In the genomic region with DNA sequence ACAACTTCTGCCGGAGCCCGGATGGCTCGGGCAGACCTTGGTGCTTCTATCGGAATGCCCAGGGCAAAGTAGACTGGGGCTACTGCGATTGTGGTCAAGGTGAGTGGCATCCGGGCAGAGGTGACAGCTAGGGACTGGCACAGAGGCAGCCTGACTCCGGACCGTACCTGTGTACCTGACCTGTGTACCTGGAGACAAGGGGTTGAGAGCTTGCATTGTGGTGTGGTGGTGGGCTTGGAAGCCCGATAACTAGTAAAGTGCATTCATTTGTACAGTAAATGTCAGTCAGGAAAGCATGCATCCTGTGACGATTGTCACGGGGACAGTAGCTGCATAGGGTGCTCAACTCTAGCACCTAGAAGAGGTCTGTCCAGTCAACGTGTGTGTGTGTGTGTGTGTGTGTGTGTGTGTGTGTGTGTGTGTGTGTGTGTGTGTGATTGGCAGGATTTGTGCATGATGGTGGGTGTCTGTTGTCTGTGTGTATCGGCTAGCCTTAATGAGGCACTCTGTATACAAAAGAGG, we compare ENCODE assay signal across 8 mouse cellular contexts. TPM values are rescaled to one million over a fixed set of nuclear protein-coding genes. Genes with fewer than 3 reads are reported as not detected.
DNase-seq lines count a peak whose midpoint lies in the region; ATAC-seq lines count a peak whose summit lies in the region.

No protein-coding gene starts in this region.

- H3K27me3 ChIP-seq in intestine, embryonic 15.5 days (replicated peaks) = peaks cover 17% of the 10 kb centered on the region

- H3K9me3 ChIP-seq in intestine, embryonic 15.5 days = no peaks in the 10 kb centered on the region

- DNase-seq in cerebellum, adult 11 months = no peak
- DNase-seq in thymus, postnatal 4 days = peak; percentile 9
- no peak for DNase-seq in thymus, postnatal 14 days
- DNase-seq in Muller cell, postnatal 12 days (ENCODE audit: inconsistent ontology term) = no peak
- no peak for DNase-seq in gastrocnemius, postnatal 10 days

- peak overlapping the region; percentile 75 for H3K4me3 ChIP-seq in intestine, embryonic 15.5 days (replicated peaks)

- H3K4me2 ChIP-seq in intestine, embryonic 15.5 days (replicated peaks) = peak overlapping the region; percentile 100

- peaks cover 5% of the 10 kb centered on the region; the same call in 1 of the 2 replicates for H3K4me1 ChIP-seq in intestine, embryonic 15.5 days (replicated peaks)

- WGBS in intestine, embryonic 15.5 days = 7% methylated on average over 13 of the region's 13 CpGs

- H3K36me3 ChIP-seq in intestine, embryonic 15.5 days = no peaks in the 10 kb centered on the region

- no peak overlapping the region for H3K27ac ChIP-seq in intestine, embryonic 15.5 days

- 0 out of 2 replicates have a peak, but pooled peaks have one; percentile 43 for ATAC-seq in cerebellum, adult (ENCODE audit: insufficient number of reproducible peaks, low FRiP score, low TSS enrichment)
- ATAC-seq in intestine, embryonic 15.5 days = peak; percentile 63
- 0 out of 2 replicates have a peak, but pooled peaks have one; percentile 42 for ATAC-seq in megakaryocyte-erythroid progenitor cell, adult 5-6 weeks (replicated peaks; ENCODE audit: low FRiP score, low TSS enrichment, poor library complexity, severe bottlenecking)

- H3K9ac ChIP-seq in intestine, embryonic 15.5 days = peak overlapping the region; percentile 66

RNA-seq across cellular contexts. Expression of a gene that starts 0.9 kb away (rescaled TPM):
- polyA plus RNA-seq in intestine, embryonic 15.5 days (2015; fragmentation: Nextera tagmentation; extraction: Ambion mirVana) = 5.4 and 6.3 TPM in 2 replicates
- total RNA-seq in megakaryocyte-erythroid progenitor cell, adult 5-6 weeks (2014; fragmentation: Nextera tagmentation) = not detected in 2 replicates
- total RNA-seq in megakaryocyte-erythroid progenitor cell, adult 5-6 weeks (2017) = not detected in 2 replicates
- 1 to 10 TPM; 3.9 to 4.4 TPM for total RNA-seq in gastrocnemius, postnatal 10 days (2021)

Comparison
In these comparisons a context has a peak if more than half of its experiments do, and no peak if none do; other contexts are left out.
1. RNA of a gene that starts 0.9 kb away (total RNA-seq): 3.9 to 4.4 TPM in gastrocnemius, postnatal 10 days; not detected in megakaryocyte-erythroid progenitor cell, adult 5-6 weeks; every median in the first group is over 4 times any median in the second.
2. Peak in every context shown above with its lines, with median percentiles within 50 percentile points of each other: ATAC-seq.